Mouse (Mus musculus): ENCODE data around the gene Fam76a.

DNA sequence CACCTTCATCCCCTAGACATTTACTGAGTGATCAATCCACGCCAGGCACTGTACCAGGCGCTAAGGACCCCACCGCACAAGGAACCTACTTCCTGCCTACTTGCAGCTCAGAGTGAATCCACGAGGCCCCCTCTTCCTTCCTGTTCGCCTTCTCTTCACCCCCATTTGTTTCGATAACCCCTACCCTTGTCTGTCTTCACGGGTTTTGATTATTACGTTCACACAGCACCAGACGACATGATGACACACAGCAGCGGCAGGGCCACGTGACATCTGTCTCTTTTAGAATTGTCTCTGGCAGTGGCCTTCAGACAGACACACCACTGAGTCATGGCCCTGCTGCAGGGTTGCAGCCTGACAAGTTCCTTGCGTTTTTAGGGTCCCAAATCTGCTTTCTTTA, 21.7 kb upstream of the Fam76a start:
- no peak for TF ChIP-seq CTCF (IDR thresholded peaks at IDR 0.05; ENCODE audit: control insufficient read depth, insufficient read depth, insufficient replicate concordance, low read depth, low read length)
- TF ChIP-seq POLR2A (IDR thresholded peaks at IDR 0.05; ENCODE audit: control insufficient read depth, low read depth, low read length), result no peak

Data from testis, adult 2 months (tissue).